18 mouse cellular contexts compared by ENCODE assay signal in the genomic region with DNA sequence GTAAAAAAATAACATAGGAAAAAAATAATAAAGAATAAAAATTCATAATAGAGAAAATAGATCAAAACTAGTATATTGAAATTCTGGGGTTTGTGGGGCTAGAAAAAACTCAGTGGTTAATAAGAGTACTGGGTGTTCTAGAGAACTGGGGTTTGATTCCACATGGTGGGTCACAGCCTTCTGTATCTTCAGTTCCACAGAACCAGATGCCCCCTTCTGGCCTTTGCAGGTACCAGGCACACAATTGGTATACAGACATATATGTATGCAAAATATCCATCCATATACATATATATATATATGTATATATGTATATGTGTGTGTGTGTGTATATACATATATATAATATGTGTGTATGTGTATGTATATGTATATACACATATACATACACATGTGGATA. TPM values are rescaled to one million over a fixed set of nuclear protein-coding genes. Genes with fewer than 3 reads are reported as not detected.
DNase-seq lines count a peak whose midpoint lies in the region; ATAC-seq and TF ChIP-seq lines count a peak whose summit lies in the region.
"Had no signal": no experiment of that assay in that cellular context is flagged by ENCODE, and none has a peak within 500 bp of the region (broad histone marks: within the 10 kb centered on the region; RNA-seq: fewer than 3 reads in every experiment).

No protein-coding gene starts in this region.

- H3K9ac ChIP-seq in intestine, postnatal 0 days (ENCODE audit: low read depth, low read length), result no peak overlapping the region
- H3K9ac ChIP-seq in intestine, embryonic 15.5 days, result no peak overlapping the region
- H3K9ac ChIP-seq in midbrain, embryonic 14.5 days (replicated peaks; ENCODE audit: low read length), result no peak overlapping the region
- no peak overlapping the region for H3K9ac ChIP-seq in midbrain, embryonic 15.5 days
- H3K9ac ChIP-seq: embryonic facial prominence, embryonic 15.5 days; forebrain, embryonic 13.5 days; midbrain, embryonic 12.5 days had no signal

- TF ChIP-seq CTCF in intestine, postnatal 0 days (IDR thresholded peaks at IDR 0.05; ENCODE audit: low read depth), result peak; percentile 40

- no peak overlapping the region for H3K4me3 ChIP-seq in intestine, postnatal 0 days (ENCODE audit: low read depth, low read length)
- no peak overlapping the region for H3K4me3 ChIP-seq in intestine, embryonic 15.5 days (replicated peaks)
- no peak overlapping the region for H3K4me3 ChIP-seq in midbrain, embryonic 14.5 days (replicated peaks; ENCODE audit: low read depth, low read length)
- no peak overlapping the region for H3K4me3 ChIP-seq in midbrain, embryonic 15.5 days
- H3K4me3 ChIP-seq: embryonic facial prominence, embryonic 15.5 days; forebrain, embryonic 13.5 days; heart, embryonic 10.5 days; midbrain, embryonic 12.5 days had no signal

- no peak overlapping the region for H3K27ac ChIP-seq in intestine, postnatal 0 days (ENCODE audit: low read depth, low read length)
- H3K27ac ChIP-seq in intestine, embryonic 15.5 days, result no peak overlapping the region
- no peak overlapping the region for H3K27ac ChIP-seq in midbrain, embryonic 14.5 days (replicated peaks; ENCODE audit: low read depth, low read length)
- H3K27ac ChIP-seq in midbrain, embryonic 15.5 days, result no peak overlapping the region
- H3K27ac ChIP-seq: embryonic facial prominence, embryonic 15.5 days; forebrain, embryonic 13.5 days; heart, embryonic 10.5 days; midbrain, embryonic 12.5 days had no signal

- no peak for ATAC-seq in intestine, postnatal 0 days
- no peak for ATAC-seq in intestine, embryonic 15.5 days
- no peak for ATAC-seq in midbrain, embryonic 14.5 days (ENCODE audit: low FRiP score, low TSS enrichment)
- ATAC-seq in midbrain, embryonic 15.5 days (replicated peaks), result no peak
- 0 out of 2 replicates have a peak, but pooled peaks have one; percentile 47 for ATAC-seq in common myeloid progenitor, adult 5-6 weeks (replicated peaks; ENCODE audit: low read depth, poor library complexity, severe bottlenecking)
- ATAC-seq: forebrain, embryonic 13.5 days; inflammation-experienced regulatory T-cells, adult 6 months had no signal

- H3K27me3 ChIP-seq in intestine, postnatal 0 days (replicated peaks; ENCODE audit: control insufficient read depth, insufficient read depth, low read length), result no peaks in the 10 kb centered on the region
- no peaks in the 10 kb centered on the region for H3K27me3 ChIP-seq in intestine, embryonic 15.5 days (replicated peaks)
- no peaks in the 10 kb centered on the region for H3K27me3 ChIP-seq in midbrain, embryonic 14.5 days (ENCODE audit: control insufficient read depth, insufficient read depth, low read length)
- no peaks in the 10 kb centered on the region for H3K27me3 ChIP-seq in midbrain, embryonic 15.5 days (replicated peaks)
- H3K27me3 ChIP-seq: embryonic facial prominence, embryonic 15.5 days; forebrain, embryonic 13.5 days; midbrain, embryonic 12.5 days had no signal

- no peaks in the 10 kb centered on the region for H3K36me3 ChIP-seq in intestine, postnatal 0 days (ENCODE audit: control insufficient read depth, insufficient read depth)
- no peaks in the 10 kb centered on the region for H3K36me3 ChIP-seq in intestine, embryonic 15.5 days
- no peaks in the 10 kb centered on the region for H3K36me3 ChIP-seq in midbrain, embryonic 14.5 days (ENCODE audit: control insufficient read depth, insufficient read depth, low read length)
- no peaks in the 10 kb centered on the region for H3K36me3 ChIP-seq in midbrain, embryonic 15.5 days (replicated peaks)
- H3K36me3 ChIP-seq: embryonic facial prominence, embryonic 15.5 days; heart, embryonic 10.5 days; midbrain, embryonic 12.5 days had no signal

- DNase-seq in midbrain, embryonic 14.5 days, result peak; percentile 17
- no peak for DNase-seq in right cerebral cortex, postnatal 14 days
- no peak for DNase-seq in spleen, postnatal 10 days (ENCODE audit: low spot score in 2 of 2)
- DNase-seq: adrenal gland, adult 8-10 months; cerebellum, postnatal 36 days; gastrocnemius, postnatal 10 days; heart, postnatal 4 days; kidney, postnatal 25 days; lung, adult 2 months had no signal

- no peak overlapping the region for H3K4me2 ChIP-seq in intestine, postnatal 0 days (replicated peaks; ENCODE audit: low read depth)
- no peak overlapping the region for H3K4me2 ChIP-seq in intestine, embryonic 15.5 days (replicated peaks)
- no peak overlapping the region for H3K4me2 ChIP-seq in midbrain, embryonic 14.5 days (ENCODE audit: low read length)
- H3K4me2 ChIP-seq in midbrain, embryonic 15.5 days, result no peak overlapping the region
- H3K4me2 ChIP-seq: embryonic facial prominence, embryonic 15.5 days; forebrain, embryonic 13.5 days; midbrain, embryonic 12.5 days had no signal

- H3K9me3 ChIP-seq in intestine, postnatal 0 days (ENCODE audit: control insufficient read depth), result no peaks in the 10 kb centered on the region
- H3K9me3 ChIP-seq in intestine, embryonic 15.5 days, result no peaks in the 10 kb centered on the region
- no peaks in the 10 kb centered on the region for H3K9me3 ChIP-seq in midbrain, embryonic 14.5 days (ENCODE audit: control insufficient read depth, low read length)
- no peaks in the 10 kb centered on the region for H3K9me3 ChIP-seq in midbrain, embryonic 15.5 days
- H3K9me3 ChIP-seq: embryonic facial prominence, embryonic 15.5 days; forebrain, embryonic 13.5 days; heart, embryonic 10.5 days; midbrain, embryonic 12.5 days had no signal

- no peaks in the 10 kb centered on the region for H3K4me1 ChIP-seq in intestine, postnatal 0 days (replicated peaks; ENCODE audit: control insufficient read depth, insufficient read depth, low read length)
- H3K4me1 ChIP-seq in intestine, embryonic 15.5 days (replicated peaks), result no peaks in the 10 kb centered on the region
- no peaks in the 10 kb centered on the region for H3K4me1 ChIP-seq in midbrain, embryonic 14.5 days (ENCODE audit: control insufficient read depth, insufficient read depth, low read length)
- H3K4me1 ChIP-seq in midbrain, embryonic 15.5 days, result no peaks in the 10 kb centered on the region
- H3K4me1 ChIP-seq: embryonic facial prominence, embryonic 15.5 days; forebrain, embryonic 13.5 days; heart, embryonic 10.5 days; midbrain, embryonic 12.5 days had no signal

RNA-seq across cellular contexts. Expression of gene 2010300C02Rik, which starts 39.5 kb away (rescaled TPM):
- 7.2 and 7.8 TPM in 2 replicates for polyA plus RNA-seq in intestine, postnatal 0 days (2015; fragmentation: Nextera tagmentation; extraction: Ambion mirVana)
- polyA plus RNA-seq in intestine, embryonic 15.5 days (2015; fragmentation: Nextera tagmentation; extraction: Ambion mirVana), result 14.0 and 14.2 TPM in 2 replicates
- polyA plus RNA-seq in midbrain, embryonic 14.5 days (2014; fragmentation: Nextera tagmentation; extraction: Ambion mirVana), result 1.3 and 1.9 TPM in 2 replicates
- polyA plus RNA-seq in midbrain, embryonic 15.5 days (2015; fragmentation: Nextera tagmentation; extraction: Ambion mirVana), result 2.7 and 3.7 TPM in 2 replicates
- not detected in 2 replicates for total RNA-seq in common myeloid progenitor, adult 5-6 weeks (2017)
